Mouse (Mus musculus): ENCODE results near the gene Dvl3. TPM values are rescaled to one million over a fixed set of nuclear protein-coding genes. Genes with fewer than 3 reads are reported as not detected.

The Dvl3 gene
- polyA plus RNA-seq (2021; fragmentation: Nextera tagmentation) = 7.2 and 17.1 TPM in 2 replicates
- long read RNA-seq, experiment 1, partial matches to known transcripts = 0 of 13 reads
- long read RNA-seq, experiment 1, other reads (novel, unspliced or antisense) = 8 of 13 reads
- long read RNA-seq, experiment 2, partial matches to known transcripts = 0 of 4 reads
- long read RNA-seq, experiment 2, other reads (novel, unspliced or antisense) = 4 of 4 reads

DNA sequence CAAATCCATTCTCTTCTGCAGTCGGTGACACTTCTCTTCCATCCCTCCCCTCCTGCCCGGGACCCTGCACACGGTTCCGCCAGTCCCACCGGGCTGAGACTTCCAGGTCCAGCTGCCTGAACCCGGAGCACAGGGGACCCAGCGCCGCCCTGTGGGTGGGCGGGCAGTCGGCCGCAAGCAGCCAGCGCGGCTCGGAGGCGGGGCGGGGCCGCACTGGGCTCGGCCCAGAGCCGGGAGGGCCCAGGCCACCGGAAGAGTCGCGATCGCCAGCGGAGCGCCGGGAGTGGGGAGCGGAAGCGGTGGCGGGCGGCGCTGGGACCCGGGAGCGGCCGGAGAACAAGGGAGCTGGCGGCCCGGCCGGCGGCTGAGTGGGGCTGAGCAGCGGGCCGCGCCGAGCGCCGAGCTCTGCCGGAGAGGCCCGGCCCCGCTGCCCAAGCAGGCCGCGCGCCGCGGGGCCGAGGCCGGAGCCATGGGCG lies at the start of gene Dvl3:
Gene Dvl3, plus strand, starts transcription at position 257 of the 476 bp plus-strand sequence.

DNA sequence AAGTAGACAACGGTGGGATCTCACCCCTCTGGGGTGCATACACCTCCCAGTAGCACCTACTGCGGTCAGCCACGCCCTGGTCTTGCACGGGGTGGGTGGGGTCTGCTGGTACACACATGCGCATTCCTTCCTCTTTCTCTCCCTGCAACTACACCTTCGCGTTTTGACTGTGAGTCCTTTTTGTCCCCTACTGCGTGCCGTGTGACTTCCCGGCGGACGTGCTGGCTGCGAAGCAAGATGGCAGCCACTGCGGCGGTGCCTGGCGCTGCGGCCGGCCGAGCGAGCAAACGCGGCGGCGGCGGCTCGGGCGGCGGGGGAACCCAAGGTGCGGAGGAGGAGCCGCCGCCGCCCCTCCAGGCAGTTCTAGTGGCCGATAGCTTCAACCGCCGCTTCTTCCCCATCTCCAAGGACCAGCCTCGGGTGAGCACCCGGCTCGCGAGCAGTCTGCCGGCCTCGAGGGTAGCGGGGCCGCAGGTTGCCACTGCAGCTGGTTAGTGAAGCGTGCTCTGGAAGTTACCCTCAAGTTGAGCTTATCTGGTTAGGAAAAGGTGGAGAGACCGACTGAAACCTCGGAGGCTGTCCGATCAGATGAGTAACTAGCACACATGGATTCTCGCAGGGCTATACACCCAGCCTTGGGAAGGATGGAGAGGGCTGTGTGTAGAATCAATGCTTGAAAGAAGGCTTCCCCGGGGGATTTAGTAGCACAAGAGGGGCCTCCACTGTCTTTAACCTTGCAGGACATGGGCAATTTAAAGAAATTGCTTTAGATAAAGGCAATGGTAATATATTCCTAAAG lies 17.9 kb upstream of the Dvl3 start, which contains the start of gene Eif2b5:
Gene Eif2b5, plus strand, starts transcription at position 141 of the 799 bp plus-strand sequence.

DNA sequence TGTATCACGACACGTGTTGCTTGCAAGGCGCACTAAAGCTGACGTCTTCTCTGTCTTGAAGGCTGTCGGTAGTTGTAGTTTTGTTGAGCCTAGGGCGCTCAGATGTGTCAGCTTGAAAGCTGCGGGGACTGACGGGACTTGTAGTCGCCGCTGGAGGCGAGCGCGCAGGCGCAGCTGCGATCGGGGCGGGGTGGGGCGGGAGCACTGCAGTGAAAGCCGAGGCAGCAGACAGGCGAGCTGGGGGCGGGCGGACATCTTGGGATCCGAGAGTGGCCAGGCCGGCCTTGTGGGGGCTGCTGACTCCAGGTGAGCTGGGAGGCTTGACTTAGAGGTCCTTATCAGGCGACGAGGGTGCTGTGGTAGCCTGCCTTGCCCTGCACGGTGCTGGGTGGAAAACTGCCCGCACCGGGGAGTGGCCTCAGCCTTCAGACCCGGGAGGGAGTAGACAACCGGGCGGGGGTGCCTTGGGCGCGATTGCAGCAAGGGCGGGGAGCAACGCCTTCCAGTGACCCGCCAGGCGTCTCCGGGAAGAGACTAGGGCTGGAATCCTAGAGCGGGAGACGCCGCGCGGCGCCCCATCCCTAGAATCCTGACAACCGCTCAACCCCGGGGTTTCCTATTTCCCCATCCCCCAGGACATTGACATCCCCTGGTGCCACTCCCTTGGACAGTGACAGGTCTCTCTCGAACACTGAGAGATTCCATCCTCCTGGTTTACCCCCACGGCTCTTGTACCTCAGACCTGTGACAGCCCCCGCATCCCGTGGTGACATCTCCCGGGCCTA lies 18.7 kb downstream of the Dvl3 start, which contains the start of gene Ap2m1:
Gene Ap2m1, plus strand, starts transcription at position 183 of the 785 bp plus-strand sequence.

GRCm38 (mm10) chr16:20548096-20548948 lies 31.5 kb downstream of the Dvl3 start, which contains the start of gene Abcf3:
Gene Abcf3 (plus strand): TSS chr16:20548577.

Other genes starting within 250 kb of the Dvl3 start
- gene Parl, start 214.6 kb upstream of the Dvl3 start, polyA plus RNA-seq (2021; fragmentation: Nextera tagmentation) = 41.9 and 51.6 TPM in 2 replicates
- not detected in 2 replicates for gene Cyp2ab1, start 191.6 kb upstream of the Dvl3 start, polyA plus RNA-seq (2021; fragmentation: Nextera tagmentation)
- gene Abcc5, start 90.6 kb upstream of the Dvl3 start, polyA plus RNA-seq (2021; fragmentation: Nextera tagmentation) = 52.2 and 83.4 TPM in 2 replicates
- 26.1 and 45.1 TPM in 2 replicates for gene Eif2b5, start 18.2 kb upstream of the Dvl3 start, polyA plus RNA-seq (2021; fragmentation: Nextera tagmentation)
- gene Ap2m1, start 18.5 kb downstream of the Dvl3 start, polyA plus RNA-seq (2021; fragmentation: Nextera tagmentation) = 915 and 1,083 TPM in 2 replicates
- gene Abcf3, start 31.6 kb downstream of the Dvl3 start, polyA plus RNA-seq (2021; fragmentation: Nextera tagmentation) = 39.2 and 58.3 TPM in 2 replicates
- 6.7 and 11.6 TPM in 2 replicates for gene Vwa5b2, start 72.5 kb downstream of the Dvl3 start, polyA plus RNA-seq (2021; fragmentation: Nextera tagmentation)
- gene Eef1akmt4, start 94.6 kb downstream of the Dvl3 start, polyA plus RNA-seq (2021; fragmentation: Nextera tagmentation) = 6.3 and 6.7 TPM in 2 replicates
- not detected in 2 replicates for gene Gm49333, start 94.6 kb downstream of the Dvl3 start, polyA plus RNA-seq (2021; fragmentation: Nextera tagmentation)
- gene Alg3, start 94.8 kb downstream of the Dvl3 start, polyA plus RNA-seq (2021; fragmentation: Nextera tagmentation) = 12.1 and 13.1 TPM in 2 replicates
- 22.0 and 23.7 TPM in 2 replicates for gene Camk2n2, start 104.3 kb downstream of the Dvl3 start, polyA plus RNA-seq (2021; fragmentation: Nextera tagmentation)
- 6.3 and 7.7 TPM in 2 replicates for gene Ece2, start 112.8 kb downstream of the Dvl3 start, polyA plus RNA-seq (2021; fragmentation: Nextera tagmentation)
- gene Psmd2, start 134.7 kb downstream of the Dvl3 start, polyA plus RNA-seq (2021; fragmentation: Nextera tagmentation) = 129 and 158 TPM in 2 replicates
- gene Eif4g1, start 151.3 kb downstream of the Dvl3 start, polyA plus RNA-seq (2021; fragmentation: Nextera tagmentation) = 17.6 and 30.0 TPM in 2 replicates
- gene Fam131a, start 176.3 kb downstream of the Dvl3 start, polyA plus RNA-seq (2021; fragmentation: Nextera tagmentation) = 165 and 297 TPM in 2 replicates
- 70.1 and 79.0 TPM in 2 replicates for gene Polr2h, start 200.7 kb downstream of the Dvl3 start, polyA plus RNA-seq (2021; fragmentation: Nextera tagmentation)
- gene Clcn2, start 200.8 kb downstream of the Dvl3 start, polyA plus RNA-seq (2021; fragmentation: Nextera tagmentation) = 8.0 and 16.2 TPM in 2 replicates
- gene Chrd, start 216.1 kb downstream of the Dvl3 start, polyA plus RNA-seq (2021; fragmentation: Nextera tagmentation) = 7.1 and 7.2 TPM in 2 replicates
- 0.54 and 0.59 TPM in 2 replicates for gene Thpo, start 217.5 kb downstream of the Dvl3 start, polyA plus RNA-seq (2021; fragmentation: Nextera tagmentation)